Mouse (Mus musculus): ENCODE data around the gene Parpbp. TPM values are rescaled to one million over a fixed set of nuclear protein-coding genes. Genes with fewer than 3 reads are reported as not detected.

Gene Parpbp
- polyA plus RNA-seq (2015; fragmentation: Nextera tagmentation; extraction: Ambion mirVana) = 4.4 and 6.7 TPM in 2 replicates

DNA sequence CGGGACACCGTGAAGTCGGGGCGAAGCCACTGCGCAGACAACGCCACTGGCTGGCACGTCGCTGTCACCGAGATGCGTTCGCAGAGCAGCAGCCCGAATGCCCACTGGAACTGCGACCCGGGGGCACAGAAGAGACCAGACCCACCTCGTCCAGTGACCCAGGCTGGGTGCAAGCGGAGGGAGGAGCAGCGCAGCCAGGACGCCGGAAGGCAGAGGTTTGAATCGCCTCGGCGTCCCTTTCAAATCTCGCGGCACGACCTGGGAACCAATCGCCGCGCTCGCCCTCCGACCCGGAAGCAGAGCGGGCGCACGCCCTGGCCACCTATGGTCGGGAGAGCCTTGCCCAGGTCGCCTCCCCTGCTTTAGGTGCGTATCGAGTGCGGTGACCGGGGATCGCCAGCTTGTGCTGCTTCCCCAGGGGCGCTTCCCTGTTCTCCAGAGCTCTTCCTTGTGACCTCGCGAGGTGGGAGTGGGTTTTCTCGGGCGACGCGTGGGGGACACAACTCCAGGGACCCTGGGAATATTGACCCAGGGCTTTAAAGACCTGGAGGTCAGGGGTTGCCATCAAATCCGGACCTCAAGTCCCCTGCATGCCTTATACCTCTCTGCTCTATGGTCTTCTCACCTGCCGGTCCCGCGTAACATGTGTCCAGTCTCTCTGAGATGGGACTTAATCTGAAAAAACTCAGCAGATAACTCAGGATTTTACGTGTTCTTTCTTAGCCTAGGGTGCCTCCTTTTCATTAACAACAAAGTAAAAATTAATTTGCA, at the start of gene Parpbp, which contains the start of gene Nup37:
TSS of gene Parpbp (minus strand) at position 235 of the 771 bp plus-strand sequence.
TSS of gene Nup37 (plus strand) at position 286 of the 771 bp plus-strand sequence.
- under 1% methylated on average over 51 of the region's 53 CpGs for WGBS
- H3K36me3 ChIP-seq (ENCODE audit: insufficient read depth, low read length) = peaks cover 14% of the 10 kb centered on the region; the same call in 1 of the 2 replicates
- DNase-seq (ENCODE audit: low spot score) (peak; percentile 87), ATAC-seq (replicated peaks; ENCODE audit: low FRiP score, low read depth) (peak; percentile 97)
- peak within 1 kb of the TSS; percentile 55 for H3K9ac ChIP-seq (ENCODE audit: low read depth, low read length)
- H3K4me3 ChIP-seq (replicated peaks; ENCODE audit: low read depth, low read length) = peak within 1 kb of the TSS; percentile 64
- H3K4me2 ChIP-seq (ENCODE audit: low read length) = peak within 1 kb of the TSS; percentile 81
- no peaks in the 10 kb centered on the region for H3K4me1 ChIP-seq (replicated peaks; ENCODE audit: insufficient read depth, low read length)
- H3K9me3 ChIP-seq (replicated peaks; ENCODE audit: low read length) = no peaks in the 10 kb centered on the region
- H3K27ac ChIP-seq = no peak within 1 kb of the TSS
- no peak for TF ChIP-seq CTCF (IDR thresholded peaks at IDR 0.05; ENCODE audit: low read depth)
- no peaks in the 10 kb centered on the region for H3K27me3 ChIP-seq (ENCODE audit: insufficient read depth, low read length)

DNA sequence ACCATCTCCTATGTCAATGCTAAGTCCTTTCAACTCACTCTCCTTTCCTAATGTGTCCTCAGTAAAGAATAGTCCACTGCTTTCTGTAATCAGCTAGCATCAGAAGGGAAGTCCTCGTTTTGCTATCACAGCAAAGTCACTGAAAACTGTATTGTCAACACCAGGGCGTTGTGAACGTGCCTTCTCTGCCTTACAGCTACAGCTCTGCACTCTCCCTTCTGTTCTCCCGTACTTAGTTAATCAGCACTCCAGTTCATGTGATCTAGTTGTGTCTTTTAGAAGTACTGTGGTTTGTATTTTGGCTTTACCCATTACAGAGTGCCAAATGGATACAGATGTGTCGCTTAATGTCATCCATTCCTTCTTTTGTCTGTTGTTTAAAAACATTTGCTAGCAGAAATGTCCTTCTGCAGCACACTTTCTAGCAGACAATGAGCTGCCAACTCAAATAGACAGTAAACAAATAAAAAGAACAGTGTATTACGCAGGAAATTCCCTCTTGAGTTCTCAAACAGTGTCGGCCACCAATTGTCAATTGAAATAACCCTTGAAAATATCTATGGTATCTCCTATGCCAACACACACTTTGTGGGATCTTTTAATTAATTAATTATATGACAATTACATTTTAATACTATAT, 20.8 kb upstream of the Parpbp start:
- ATAC-seq (replicated peaks; ENCODE audit: low FRiP score, low read depth) = no peak
- Histone ChIP-seq H3K9me3 (replicated peaks; ENCODE audit: low read length) (no peaks in the 10 kb centered on the region), H3K27me3 (ENCODE audit: insufficient read depth, low read length) (no peaks in the 10 kb centered on the region), H3K4me1 (replicated peaks; ENCODE audit: insufficient read depth, low read length) (no peaks in the 10 kb centered on the region), H3K27ac (no peak overlapping the region), H3K36me3 (ENCODE audit: insufficient read depth, low read length) (0 out of 2 replicates have a peak, but pooled peaks cover 3% of the 10 kb centered on the region), H3K4me2 (ENCODE audit: low read length) (no peak overlapping the region), H3K9ac (ENCODE audit: low read depth, low read length) (no peak overlapping the region), H3K4me3 (replicated peaks; ENCODE audit: low read depth, low read length) (no peak overlapping the region)
- WGBS = 82% methylated on average over 7 of the region's 7 CpGs
- no peak for TF ChIP-seq CTCF (IDR thresholded peaks at IDR 0.05; ENCODE audit: low read depth)
- no peak for DNase-seq (ENCODE audit: low spot score)

DNA sequence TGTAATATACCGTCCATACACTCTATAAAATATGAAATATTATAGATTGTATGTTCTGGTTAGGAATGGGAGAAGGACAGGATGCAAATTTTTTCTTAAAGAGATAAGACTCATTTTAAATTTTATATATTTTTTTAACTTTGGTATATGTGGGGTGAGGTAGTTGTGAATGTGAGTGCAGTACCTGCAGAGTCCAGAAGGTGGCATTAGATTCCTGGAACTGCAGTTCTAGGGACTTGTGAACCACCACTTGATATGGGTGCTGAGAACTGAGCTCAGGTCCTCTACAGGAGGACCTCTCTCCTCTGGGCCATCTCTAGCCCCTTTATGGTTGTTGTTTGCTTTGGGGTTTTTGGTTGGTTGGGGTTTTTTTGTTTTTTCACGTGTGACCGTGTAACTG, 19.4 kb upstream of the Parpbp start:
- DNase-seq (ENCODE audit: low spot score) (no peak), ATAC-seq (replicated peaks; ENCODE audit: low FRiP score, low read depth) (no peak)
- Histone ChIP-seq H3K9me3 (replicated peaks; ENCODE audit: low read length) (no peaks in the 10 kb centered on the region), H3K27me3 (ENCODE audit: insufficient read depth, low read length) (no peaks in the 10 kb centered on the region), H3K4me3 (replicated peaks; ENCODE audit: low read depth, low read length) (no peak overlapping the region), H3K4me2 (ENCODE audit: low read length) (no peak overlapping the region), H3K4me1 (replicated peaks; ENCODE audit: insufficient read depth, low read length) (no peaks in the 10 kb centered on the region), H3K36me3 (ENCODE audit: insufficient read depth, low read length) (0 out of 2 replicates have a peak, but pooled peaks cover 4% of the 10 kb centered on the region), H3K27ac (no peak overlapping the region), H3K9ac (ENCODE audit: low read depth, low read length) (no peak overlapping the region)
- peak; percentile 20; the same call in 1 of the 2 replicates for TF ChIP-seq CTCF (IDR thresholded peaks at IDR 0.05; ENCODE audit: low read depth)
- 100% methylated on average over 3 of the region's 3 CpGs for WGBS

DNA sequence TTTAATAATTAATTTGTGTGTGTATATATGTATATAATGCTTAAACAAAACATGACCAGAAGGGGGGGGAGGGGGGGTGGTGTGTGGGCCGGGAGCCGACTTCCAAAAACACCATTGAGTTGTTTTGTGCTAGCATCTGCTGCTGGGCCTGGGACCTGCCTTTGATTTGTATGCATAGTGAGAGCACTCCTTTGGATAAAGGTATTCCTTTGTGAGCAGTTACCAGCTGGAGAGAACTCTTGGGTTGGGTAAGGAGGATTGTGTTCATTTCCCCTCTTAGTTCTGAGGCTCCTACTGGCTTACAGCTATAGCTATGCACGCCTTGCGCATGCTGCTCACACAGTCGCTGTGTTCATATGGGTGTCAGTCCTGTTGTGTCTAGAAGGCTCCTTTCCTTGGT, 15.9 kb upstream of the Parpbp start:
- H3K36me3 ChIP-seq (ENCODE audit: insufficient read depth, low read length) = 0 out of 2 replicates have a peak, but pooled peaks cover 11% of the 10 kb centered on the region
- no peaks in the 10 kb centered on the region for H3K4me1 ChIP-seq (replicated peaks; ENCODE audit: insufficient read depth, low read length)
- DNase-seq (ENCODE audit: low spot score) (no peak), ATAC-seq (replicated peaks; ENCODE audit: low FRiP score, low read depth) (no peak)
- WGBS = 95% methylated on average over 5 of the region's 5 CpGs
- H3K9me3 ChIP-seq (replicated peaks; ENCODE audit: low read length) = no peaks in the 10 kb centered on the region
- H3K27me3 ChIP-seq (ENCODE audit: insufficient read depth, low read length) = no peaks in the 10 kb centered on the region
- H3K27ac ChIP-seq = no peak overlapping the region
- H3K4me3 ChIP-seq (replicated peaks; ENCODE audit: low read depth, low read length) = no peak overlapping the region
- H3K4me2 ChIP-seq (ENCODE audit: low read length) = no peak overlapping the region
- H3K9ac ChIP-seq (ENCODE audit: low read depth, low read length) = no peak overlapping the region
- no peak for TF ChIP-seq CTCF (IDR thresholded peaks at IDR 0.05; ENCODE audit: low read depth)

GRCm38 (mm10) chr10:88162096-88162495, 15.4 kb upstream of the Parpbp start:
- 95% methylated on average over 2 of the region's 2 CpGs for WGBS
- no peak for DNase-seq (ENCODE audit: low spot score)
- Histone ChIP-seq H3K36me3 (ENCODE audit: insufficient read depth, low read length) (0 out of 2 replicates have a peak, but pooled peaks cover 11% of the 10 kb centered on the region), H3K27me3 (ENCODE audit: insufficient read depth, low read length) (no peaks in the 10 kb centered on the region), H3K9me3 (replicated peaks; ENCODE audit: low read length) (no peaks in the 10 kb centered on the region), H3K27ac (no peak overlapping the region), H3K4me2 (ENCODE audit: low read length) (no peak overlapping the region), H3K4me3 (replicated peaks; ENCODE audit: low read depth, low read length) (no peak overlapping the region), H3K4me1 (replicated peaks; ENCODE audit: insufficient read depth, low read length) (no peaks in the 10 kb centered on the region), H3K9ac (ENCODE audit: low read depth, low read length) (no peak overlapping the region)
- no peak for ATAC-seq (replicated peaks; ENCODE audit: low FRiP score, low read depth)
- TF ChIP-seq CTCF (IDR thresholded peaks at IDR 0.05; ENCODE audit: low read depth) = no peak

- no peak overlapping the region for H3K9ac ChIP-seq (ENCODE audit: low read depth, low read length)
- H3K27ac ChIP-seq = no peak overlapping the region
- H3K4me2 ChIP-seq (ENCODE audit: low read length) = no peak overlapping the region
- H3K4me1 ChIP-seq (replicated peaks; ENCODE audit: insufficient read depth, low read length) = no peaks in the 10 kb centered on the region
- no peaks in the 10 kb centered on the region for H3K27me3 ChIP-seq (ENCODE audit: insufficient read depth, low read length)
- H3K36me3 ChIP-seq (ENCODE audit: insufficient read depth, low read length) = peaks cover 22% of the 10 kb centered on the region
- no peak for TF ChIP-seq CTCF (IDR thresholded peaks at IDR 0.05; ENCODE audit: low read depth)
- H3K4me3 ChIP-seq (replicated peaks; ENCODE audit: low read depth, low read length) = no peak overlapping the region
- no peaks in the 10 kb centered on the region for H3K9me3 ChIP-seq (replicated peaks; ENCODE audit: low read length)
- DNase-seq (ENCODE audit: low spot score) (no peak), ATAC-seq (replicated peaks; ENCODE audit: low FRiP score, low read depth) (no peak)
- WGBS = 88% methylated on average over 6 of the region's 6 CpGs
These were observed 4.9 kb upstream of the Parpbp start for GRCm38 (mm10) chr10:88151658-88152057.

Measured in kidney, postnatal 0 days (tissue).